Mouse (Mus musculus): ENCODE results near the gene Rps17. TPM values are rescaled to one million over a fixed set of nuclear protein-coding genes. Genes with fewer than 3 reads are reported as not detected.

Gene Rps17
- total and polyA plus RNA-seq, 3 experiments: 2,532 to 5,238 (median 5,063) TPM

GRCm38 (mm10) chr7:81304100-81304499 is 41.0 kb downstream of the Rps17 start:
- Histone ChIP-seq H3K9me3 (replicated peaks; ENCODE audit: low read length) (no peaks in the 10 kb centered on the region), H3K9ac (ENCODE audit: insufficient read depth, low read depth) (no peak overlapping the region), H3K36me3 (replicated peaks in 1 of 2; ENCODE audit: control insufficient read depth in 1 of 2, insufficient read depth in 1 of 2, low read length in 1 of 2) (peaks cover 19 to 72% of the 10 kb centered on the region in 2 experiments), H3K27me3 (replicated peaks) (no peaks in the 10 kb centered on the region), H3K4me1 (ENCODE audit: control insufficient read depth in 1 of 2, insufficient read depth in 2 of 2) (peaks cover 0 to 21% of the 10 kb centered on the region in 2 experiments; a peak in 2 of 4 replicates), H3K4me3 (replicated peaks in 1 of 3; ENCODE audit: low read depth in 2 of 3, low read length in 2 of 3, poor library complexity in 1 of 3) (no peak overlapping the region), H3K4me2 (ENCODE audit: insufficient read depth, low read depth, poor library complexity, severe bottlenecking) (no peak overlapping the region), H3K27ac (ENCODE audit: insufficient read depth, low read depth) (no peak overlapping the region), H3K79me2 (replicated peaks; ENCODE audit: control insufficient read depth, extremely low read depth, insufficient read depth, poor library complexity, severe bottlenecking) (no peaks in the 10 kb centered on the region)
- TF ChIP-seq JUND (conservative IDR thresholded peaks at IDR 0.05; ENCODE audit: low read depth, low read length): no peak
- no peak; a peak in 1 of 4 replicates for TF ChIP-seq CTCF (conservative IDR thresholded peaks at IDR 0.05 in 1 of 2, IDR thresholded peaks at IDR 0.05 in 1 of 2; ENCODE audit: low read depth in 2 of 2, low read length in 2 of 2)
- TF ChIP-seq E2F4 (IDR thresholded peaks at IDR 0.05; ENCODE audit: insufficient replicate concordance, low read depth, low read length): no peak
- TF ChIP-seq MEF2A (IDR thresholded peaks at IDR 0.05; ENCODE audit: borderline replicate concordance, low read depth, low read length): no peak
- TF ChIP-seq MAFK (IDR thresholded peaks at IDR 0.05; ENCODE audit: insufficient replicate concordance, low read length): no peak
- no peak for TF ChIP-seq ZC3H11A (IDR thresholded peaks at IDR 0.05; ENCODE audit: low read depth, low read length)
- no peak for TF ChIP-seq IRF4 (IDR thresholded peaks at IDR 0.05; ENCODE audit: low read depth, low read length)
- in situ Hi-C loops (cut with MboI; ENCODE audit: low pct_ligation_motif_present, low pct_unique_long_range_greater_than_20kb, low sequenced_read_pairs): loop anchor here (25.0 kb wide), 1 partner anchor 417 kb away; no protein-coding TSS in a partner anchor
- DNase-seq (ENCODE audit: extremely low read depth): no peak
- dilution Hi-C loops (cut with MboI; ENCODE audit: extremely low pct_ligation_motif_present, extremely low pct_unique_long_range_greater_than_20kb, low sequenced_read_pairs): no loop called here

GRCm38 (mm10) chr7:81303682-81304081 is 41.4 kb downstream of the Rps17 start:
- no peak overlapping the region for H3K27ac ChIP-seq (ENCODE audit: insufficient read depth, low read depth)
- peak; percentile 21 for DNase-seq (ENCODE audit: extremely low read depth)
- in situ Hi-C loops (cut with MboI; ENCODE audit: low pct_ligation_motif_present, low pct_unique_long_range_greater_than_20kb, low sequenced_read_pairs): loop anchor here (25.0 kb wide), 1 partner anchor 416 kb away; no protein-coding TSS in a partner anchor

GRCm38 (mm10) chr7:81301323-81301722 is 43.7 kb downstream of the Rps17 start:
- Histone ChIP-seq H3K27ac (ENCODE audit: insufficient read depth, low read depth) (no peak overlapping the region), H3K4me1 (ENCODE audit: control insufficient read depth in 1 of 2, insufficient read depth in 2 of 2) (peaks cover 0 to 21% of the 10 kb centered on the region in 2 experiments; a peak in 2 of 4 replicates), H3K9me3 (replicated peaks; ENCODE audit: low read length) (no peaks in the 10 kb centered on the region), H3K4me2 (ENCODE audit: insufficient read depth, low read depth, poor library complexity, severe bottlenecking) (no peak overlapping the region), H3K27me3 (replicated peaks) (no peaks in the 10 kb centered on the region), H3K36me3 (replicated peaks in 1 of 2; ENCODE audit: control insufficient read depth in 1 of 2, insufficient read depth in 1 of 2, low read length in 1 of 2) (peaks cover 14 to 58% of the 10 kb centered on the region in 2 experiments), H3K79me2 (replicated peaks; ENCODE audit: control insufficient read depth, extremely low read depth, insufficient read depth, poor library complexity, severe bottlenecking) (no peaks in the 10 kb centered on the region), H3K4me3 (replicated peaks in 1 of 3; ENCODE audit: low read depth in 2 of 3, low read length in 2 of 3, poor library complexity in 1 of 3) (no peak overlapping the region), H3K9ac (ENCODE audit: insufficient read depth, low read depth) (no peak overlapping the region)
- in situ Hi-C loops (cut with MboI; ENCODE audit: low pct_ligation_motif_present, low pct_unique_long_range_greater_than_20kb, low sequenced_read_pairs) (loop anchor here (25.0 kb wide), 1 partner anchor 414 kb away; no protein-coding TSS in a partner anchor), dilution Hi-C loops (cut with MboI; ENCODE audit: extremely low pct_ligation_motif_present, extremely low pct_unique_long_range_greater_than_20kb, low sequenced_read_pairs) (no loop called here)
- DNase-seq (ENCODE audit: extremely low read depth): no peak
- no peak for TF ChIP-seq USF1 (IDR thresholded peaks at IDR 0.05; ENCODE audit: low read depth, low read length)
- TF ChIP-seq POLR2A (IDR thresholded peaks at IDR 0.05; ENCODE audit: low read depth, low read length): no peak
- no peak for TF ChIP-seq ELF1 (IDR thresholded peaks at IDR 0.05; ENCODE audit: low read depth, low read length)
- no peak for TF ChIP-seq MXI1 (IDR thresholded peaks at IDR 0.05; ENCODE audit: low read depth, low read length)
- TF ChIP-seq CHD2 (IDR thresholded peaks at IDR 0.05; ENCODE audit: low read length): no peak
- TF ChIP-seq MAZ (IDR thresholded peaks at IDR 0.05; ENCODE audit: low read depth, low read length): no peak

More at GRCm38 (mm10) chr7:81303682-81304081, 41.4 kb downstream of the Rps17 start:
- Histone ChIP-seq H3K9ac (ENCODE audit: insufficient read depth, low read depth) (no peak overlapping the region), H3K36me3 (replicated peaks in 1 of 2; ENCODE audit: control insufficient read depth in 1 of 2, insufficient read depth in 1 of 2, low read length in 1 of 2) (peaks cover 15 to 68% of the 10 kb centered on the region in 2 experiments), H3K4me3 (replicated peaks in 1 of 3; ENCODE audit: low read depth in 2 of 3, low read length in 2 of 3, poor library complexity in 1 of 3) (no peak overlapping the region), H3K4me1 (ENCODE audit: control insufficient read depth in 1 of 2, insufficient read depth in 2 of 2) (peaks cover 0 to 21% of the 10 kb centered on the region in 2 experiments; a peak in 2 of 4 replicates), H3K79me2 (replicated peaks; ENCODE audit: control insufficient read depth, extremely low read depth, insufficient read depth, poor library complexity, severe bottlenecking) (no peaks in the 10 kb centered on the region), H3K9me3 (replicated peaks; ENCODE audit: low read length) (no peaks in the 10 kb centered on the region), H3K4me2 (ENCODE audit: insufficient read depth, low read depth, poor library complexity, severe bottlenecking) (no peak overlapping the region), H3K27me3 (replicated peaks) (no peaks in the 10 kb centered on the region)
- dilution Hi-C loops (cut with MboI; ENCODE audit: extremely low pct_ligation_motif_present, extremely low pct_unique_long_range_greater_than_20kb, low sequenced_read_pairs): no loop called here
- no peak for TF ChIP-seq ZNF384 (IDR thresholded peaks at IDR 0.05; ENCODE audit: low read depth, low read length)
- TF ChIP-seq CTCF (conservative IDR thresholded peaks at IDR 0.05 in 1 of 2, IDR thresholded peaks at IDR 0.05 in 1 of 2; ENCODE audit: low read depth in 2 of 2, low read length in 2 of 2): peak; percentile 72 to 78
- peak; percentile 56 for TF ChIP-seq RAD21 (IDR thresholded peaks at IDR 0.05; ENCODE audit: low read depth, low read length)
- no peak for TF ChIP-seq BHLHE40 (IDR thresholded peaks at IDR 0.05; ENCODE audit: low read depth, low read length)
- TF ChIP-seq SMC3 (IDR thresholded peaks at IDR 0.05; ENCODE audit: low read depth, low read length): peak; percentile 79
